Mouse (Mus musculus): ENCODE data around the gene Ift22. TPM values are rescaled to one million over a fixed set of nuclear protein-coding genes. Genes with fewer than 3 reads are reported as not detected.
A peak's percentile ranks its signal among the peaks of the same experiment; 100 is the strongest.
"Not testable (repeated sequence)": the region's sequence is repeated elsewhere in the genome, so short reads cannot be mapped to it uniquely, and the experiment has no call there.

The Ift22 gene
- total and polyA plus RNA-seq, 3 experiments = 6.1 to 10.5 (median 6.5) TPM

GRCm38 (mm10) chr5:136932956-136933355 lies 25.0 kb downstream of the Ift22 start:
- DNase-seq (ENCODE audit: low spot score) = peak; percentile 63
- peak; percentile 57 for ATAC-seq (ENCODE audit: extremely low read depth, insufficient number of reproducible peaks, low FRiP score, poor library complexity, severe bottlenecking)
- TF ChIP-seq TAL1 (conservative IDR thresholded peaks at IDR 0.05; ENCODE audit: low read depth, low read length) (no peak), GATA1 (IDR thresholded peaks at IDR 0.05; ENCODE audit: borderline replicate concordance, low read length) (no peak), GATA2 (IDR thresholded peaks at IDR 0.05; ENCODE audit: borderline replicate concordance, low read depth, low read length) (no peak), CTCF (IDR thresholded peaks at IDR 0.05; ENCODE audit: low read depth, low read length) (no peak), POLR2AphosphoS5 (IDR thresholded peaks at IDR 0.05; ENCODE audit: insufficient replicate concordance, low read depth, low read length) (no peak)

GRCm38 (mm10) chr5:136933930-136934329 lies 26.0 kb downstream of the Ift22 start:
- peaks cover 4% of the 10 kb centered on the region; the same call in 1 of the 2 replicates for H3K4me1 ChIP-seq (ENCODE audit: insufficient read depth, low read depth, low read length)
- no peak for DNase-seq (ENCODE audit: low spot score)
- H3K27me3 ChIP-seq (ENCODE audit: insufficient read depth, low read length) = no peaks in the 10 kb centered on the region
- no peak overlapping the region for H3K4me3 ChIP-seq (ENCODE audit: low read depth, low read length)
- H3K9me3 ChIP-seq (replicated peaks) = no peaks in the 10 kb centered on the region
- ATAC-seq (ENCODE audit: extremely low read depth, insufficient number of reproducible peaks, low FRiP score, poor library complexity, severe bottlenecking) = no peak
- peaks cover 89% of the 10 kb centered on the region for H3K36me3 ChIP-seq (replicated peaks)
- TF ChIP-seq POLR2AphosphoS5 (IDR thresholded peaks at IDR 0.05; ENCODE audit: insufficient replicate concordance, low read depth, low read length) (no peak), TAL1 (conservative IDR thresholded peaks at IDR 0.05; ENCODE audit: low read depth, low read length) (no peak), CTCF (IDR thresholded peaks at IDR 0.05; ENCODE audit: low read depth, low read length) (no peak), GATA2 (IDR thresholded peaks at IDR 0.05; ENCODE audit: borderline replicate concordance, low read depth, low read length) (no peak), GATA1 (IDR thresholded peaks at IDR 0.05; ENCODE audit: borderline replicate concordance, low read length) (no peak)

More at GRCm38 (mm10) chr5:136932956-136933355, 25.0 kb downstream of the Ift22 start:
- Histone ChIP-seq H3K36me3 (replicated peaks) (peaks cover 92% of the 10 kb centered on the region), H3K4me1 (ENCODE audit: insufficient read depth, low read depth, low read length) (peaks cover 4% of the 10 kb centered on the region; the same call in 1 of the 2 replicates), H3K4me3 (ENCODE audit: low read depth, low read length) (no peak overlapping the region), H3K27me3 (ENCODE audit: insufficient read depth, low read length) (no peaks in the 10 kb centered on the region), H3K9me3 (replicated peaks) (no peaks in the 10 kb centered on the region)

GRCm38 (mm10) chr5:136935905-136936695 lies 28.1 kb downstream of the Ift22 start:
- no peak for ATAC-seq (ENCODE audit: extremely low read depth, insufficient number of reproducible peaks, low FRiP score, poor library complexity, severe bottlenecking)
- Histone ChIP-seq H3K4me1 (ENCODE audit: insufficient read depth, low read depth, low read length) (peaks cover 4% of the 10 kb centered on the region; the same call in 1 of the 2 replicates), H3K27me3 (ENCODE audit: insufficient read depth, low read length) (no peaks in the 10 kb centered on the region), H3K4me3 (ENCODE audit: low read depth, low read length) (no peak overlapping the region), H3K9me3 (replicated peaks) (peaks cover 3% of the 10 kb centered on the region), H3K36me3 (replicated peaks) (peaks cover 72% of the 10 kb centered on the region)
- no peak for TF ChIP-seq TAL1 (conservative IDR thresholded peaks at IDR 0.05; ENCODE audit: low read depth, low read length)
- TF ChIP-seq GATA1 (IDR thresholded peaks at IDR 0.05; ENCODE audit: borderline replicate concordance, low read length) = no peak
- no peak for TF ChIP-seq POLR2AphosphoS5 (IDR thresholded peaks at IDR 0.05; ENCODE audit: insufficient replicate concordance, low read depth, low read length)
- peak; percentile 25; the same call in 1 of the 2 replicates for TF ChIP-seq CTCF (IDR thresholded peaks at IDR 0.05; ENCODE audit: low read depth, low read length)
- no peak for DNase-seq (ENCODE audit: low spot score)

- DNase-seq (ENCODE audit: low spot score) (no peak), ATAC-seq (ENCODE audit: extremely low read depth, insufficient number of reproducible peaks, low FRiP score, poor library complexity, severe bottlenecking) (no peak)
- Histone ChIP-seq H3K4me3 (ENCODE audit: low read depth, low read length) (no peak overlapping the region), H3K36me3 (replicated peaks) (peaks cover 68% of the 10 kb centered on the region), H3K27me3 (ENCODE audit: insufficient read depth, low read length) (no peaks in the 10 kb centered on the region), H3K9me3 (replicated peaks) (peaks cover 3% of the 10 kb centered on the region), H3K4me1 (ENCODE audit: insufficient read depth, low read depth, low read length) (peaks cover 4% of the 10 kb centered on the region; the same call in 1 of the 2 replicates)
- TF ChIP-seq CTCF (IDR thresholded peaks at IDR 0.05; ENCODE audit: low read depth, low read length) (no peak), TAL1 (conservative IDR thresholded peaks at IDR 0.05; ENCODE audit: low read depth, low read length) (no peak), GATA1 (IDR thresholded peaks at IDR 0.05; ENCODE audit: borderline replicate concordance, low read length) (no peak), POLR2AphosphoS5 (IDR thresholded peaks at IDR 0.05; ENCODE audit: insufficient replicate concordance, low read depth, low read length) (no peak), GATA2 (IDR thresholded peaks at IDR 0.05; ENCODE audit: borderline replicate concordance, low read depth, low read length) (no peak)
These were observed 28.8 kb downstream of the Ift22 start for GRCm38 (mm10) chr5:136936750-136937149.

- Histone ChIP-seq H3K36me3 (replicated peaks) (peaks cover 66% of the 10 kb centered on the region), H3K9me3 (replicated peaks) (peaks cover 3% of the 10 kb centered on the region), H3K4me1 (ENCODE audit: insufficient read depth, low read depth, low read length) (0 out of 2 replicates have a peak, but pooled peaks cover 4% of the 10 kb centered on the region), H3K4me3 (ENCODE audit: low read depth, low read length) (no peak overlapping the region), H3K27me3 (ENCODE audit: insufficient read depth, low read length) (no peaks in the 10 kb centered on the region)
- ATAC-seq (ENCODE audit: extremely low read depth, insufficient number of reproducible peaks, low FRiP score, poor library complexity, severe bottlenecking) (no peak), DNase-seq (ENCODE audit: low spot score) (no peak)
- TF ChIP-seq TAL1 (conservative IDR thresholded peaks at IDR 0.05; ENCODE audit: low read depth, low read length) (no peak), GATA1 (IDR thresholded peaks at IDR 0.05; ENCODE audit: borderline replicate concordance, low read length) (no peak), POLR2AphosphoS5 (IDR thresholded peaks at IDR 0.05; ENCODE audit: insufficient replicate concordance, low read depth, low read length) (no peak), GATA2 (IDR thresholded peaks at IDR 0.05; ENCODE audit: borderline replicate concordance, low read depth, low read length) (no peak), CTCF (IDR thresholded peaks at IDR 0.05; ENCODE audit: low read depth, low read length) (no peak)
These were observed 29.7 kb downstream of the Ift22 start for GRCm38 (mm10) chr5:136937621-136938020.

GRCm38 (mm10) chr5:136939284-136939683 lies 31.3 kb downstream of the Ift22 start:
- Histone ChIP-seq H3K4me1 (ENCODE audit: insufficient read depth, low read depth, low read length) (no peaks in the 10 kb centered on the region), H3K9me3 (replicated peaks) (peaks cover 3% of the 10 kb centered on the region), H3K27me3 (ENCODE audit: insufficient read depth, low read length) (no peaks in the 10 kb centered on the region), H3K36me3 (replicated peaks) (peaks cover 49% of the 10 kb centered on the region), H3K4me3 (ENCODE audit: low read depth, low read length) (no peak overlapping the region)
- TF ChIP-seq CTCF (IDR thresholded peaks at IDR 0.05; ENCODE audit: low read depth, low read length) (peak; percentile 65), TAL1 (conservative IDR thresholded peaks at IDR 0.05; ENCODE audit: low read depth, low read length) (no peak)
- ATAC-seq (ENCODE audit: extremely low read depth, insufficient number of reproducible peaks, low FRiP score, poor library complexity, severe bottlenecking) = no peak
- DNase-seq (ENCODE audit: low spot score) = no peak

GRCm38 (mm10) chr5:136940029-136940428 lies 32.1 kb downstream of the Ift22 start:
- H3K9me3 ChIP-seq (replicated peaks); ATAC-seq (ENCODE audit: extremely low read depth, insufficient number of reproducible peaks, low FRiP score, poor library complexity, severe bottlenecking); H3K27me3 ChIP-seq (ENCODE audit: insufficient read depth, low read length); H3K4me1 ChIP-seq (ENCODE audit: insufficient read depth, low read depth, low read length); H3K4me3 ChIP-seq (ENCODE audit: low read depth, low read length); DNase-seq (ENCODE audit: low spot score): not testable (repeated sequence)
- H3K36me3 ChIP-seq (replicated peaks) = peaks cover 42% of the 10 kb centered on the region

All from G1E (cell line).